Mouse (Mus musculus) urinary bladder, postnatal 36 days (tissue): ENCODE data around the gene Pja2.
"Not testable (repeated sequence)": the region's sequence is repeated elsewhere in the genome, so short reads cannot be mapped to it uniquely, and the experiment has no call there.

ENCODE experiments used
- DNase-seq, 2 experiments: peaks; one replicate each; pipeline ENCODE4 v3.0.0; 2022; ENCODE audit warnings: low spot score in 2 of 2, mixed read lengths in 1 of 2

Pja2 gene

GRCm38 (mm10) chr17:64281368-64281767 is 50.3 kb downstream of the Pja2 start:
- not testable (repeated sequence) for DNase-seq

- DNase-seq, result no peak
Measured at GRCm38 (mm10) chr17:64277649-64278212, 54.0 kb downstream of the Pja2 start.

GRCm38 (mm10) chr17:64276666-64277065 is 55.0 kb downstream of the Pja2 start:
- DNase-seq, result no peak

- no peak for DNase-seq
Measured at GRCm38 (mm10) chr17:64275188-64275587, 56.5 kb downstream of the Pja2 start.

GRCm38 (mm10) chr17:64274341-64275105 is 57.2 kb downstream of the Pja2 start:
- no peak for DNase-seq

GRCm38 (mm10) chr17:64260571-64260970 is 71.1 kb downstream of the Pja2 start:
- no peak for DNase-seq

GRCm38 (mm10) chr17:64248246-64248645 is 83.5 kb downstream of the Pja2 start:
- no peak for DNase-seq

- no peak for DNase-seq
Measured at GRCm38 (mm10) chr17:64242898-64243297, 88.8 kb downstream of the Pja2 start.

GRCm38 (mm10) chr17:64242310-64242859 is 89.3 kb downstream of the Pja2 start:
- no peak for DNase-seq

- DNase-seq, result no peak
Measured at GRCm38 (mm10) chr17:64241544-64242292, 90.0 kb downstream of the Pja2 start.

- no peak for DNase-seq
Measured at GRCm38 (mm10) chr17:64232134-64232533, 99.6 kb downstream of the Pja2 start.

GRCm38 (mm10) chr17:64231637-64232036 is 100.1 kb downstream of the Pja2 start:
- DNase-seq, result not testable (repeated sequence)

- DNase-seq, result no peak
Measured at GRCm38 (mm10) chr17:64231172-64231571, 100.5 kb downstream of the Pja2 start.
